Comparison of ENCODE assay signal across 11 mouse cellular contexts in genomic region chr3:145986317-145987001, GRCm38 (mm10). TPM values are rescaled to one million over a fixed set of nuclear protein-coding genes. Genes with fewer than 3 reads are reported as not detected.
DNase-seq lines count a peak whose midpoint lies in the region; ATAC-seq and TF ChIP-seq lines count a peak whose summit lies in the region.
"Had no signal": no experiment of that assay in that cellular context is flagged by ENCODE, and none has a peak within 500 bp of the region (broad histone marks: within the 10 kb centered on the region; RNA-seq: fewer than 3 reads in every experiment).

No protein-coding gene starts in this region.

- H3K27ac ChIP-seq in heart, embryonic 13.5 days (replicated peaks): peak overlapping the region; percentile 100
- no peak overlapping the region for H3K27ac ChIP-seq in embryonic facial prominence, embryonic 12.5 days
- H3K27ac ChIP-seq in lung, postnatal 0 days (ENCODE audit: low read length): peak overlapping the region; percentile 98
- H3K27ac ChIP-seq: midbrain, embryonic 12.5 days had no signal

- no peak for TF ChIP-seq EP300 in lung, postnatal 0 days (IDR thresholded peaks at IDR 0.05)

- ATAC-seq in heart, embryonic 13.5 days (ENCODE audit: extremely low read depth, insufficient number of reproducible peaks, low FRiP score, low TSS enrichment): no peak
- ATAC-seq in embryonic facial prominence, embryonic 12.5 days (ENCODE audit: insufficient number of reproducible peaks, insufficient read depth, low FRiP score, low TSS enrichment): no peak
- ATAC-seq in lung, postnatal 0 days: no peak
- ATAC-seq in megakaryocyte, adult 5-6 weeks (ENCODE audit: poor library complexity, severe bottlenecking): no peak

- H3K9me3 ChIP-seq in heart, embryonic 13.5 days: no peaks in the 10 kb centered on the region; the same call in 1 of the 2 replicates
- H3K9me3 ChIP-seq in embryonic facial prominence, embryonic 12.5 days: no peaks in the 10 kb centered on the region
- no peaks in the 10 kb centered on the region for H3K9me3 ChIP-seq in lung, postnatal 0 days (ENCODE audit: low read length)
- H3K9me3 ChIP-seq: midbrain, embryonic 12.5 days had no signal

- H3K4me3 ChIP-seq in heart, embryonic 13.5 days: peak overlapping the region; percentile 88
- H3K4me3 ChIP-seq in lung, adult 2 months (replicated peaks; ENCODE audit: extremely low read depth, low read depth, low read length): no peak overlapping the region
- H3K4me3 ChIP-seq in embryonic facial prominence, embryonic 12.5 days: peak overlapping the region; percentile 75; the same call in 1 of the 2 replicates
- 0 out of 2 replicates have a peak overlapping the region, but pooled peaks have one; percentile 69 for H3K4me3 ChIP-seq in lung, postnatal 0 days (ENCODE audit: low read depth, low read length)

- intact Hi-C loops in heart, postnatal 25 days (cut with DNase I): loop anchor here (5.0 kb wide), 1 partner anchor 34 kb away; no protein-coding TSS in a partner anchor

- no peak for TF ChIP-seq POLR2A in lung, adult 2 months (IDR thresholded peaks at IDR 0.05; ENCODE audit: borderline replicate concordance, extremely low read depth, low read depth, low read length)

- H3K36me3 ChIP-seq in heart, embryonic 13.5 days: peaks cover 5% of the 10 kb centered on the region; the same call in 1 of the 2 replicates
- no peaks in the 10 kb centered on the region for H3K36me3 ChIP-seq in embryonic facial prominence, embryonic 12.5 days
- no peaks in the 10 kb centered on the region for H3K36me3 ChIP-seq in lung, postnatal 0 days (ENCODE audit: insufficient read depth, low read length)
- H3K36me3 ChIP-seq: midbrain, embryonic 12.5 days had no signal

- 0 out of 2 replicates have a peak, but pooled peaks cover 4% of the 10 kb centered on the region for H3K27me3 ChIP-seq in heart, embryonic 13.5 days (replicated peaks)
- peaks cover 19% of the 10 kb centered on the region for H3K27me3 ChIP-seq in embryonic facial prominence, embryonic 12.5 days
- H3K27me3 ChIP-seq in lung, postnatal 0 days (replicated peaks; ENCODE audit: insufficient read depth, low read length): no peaks in the 10 kb centered on the region

- no peak for DNase-seq in heart, postnatal 25 days (ENCODE audit: low spot score)
- DNase-seq in lung, adult 2 months: peak; percentile 24
- DNase-seq in lung, adult 18-20 months: no peak
- no peak for DNase-seq in lung, postnatal 0 days (ENCODE audit: low spot score)
- DNase-seq in neural tube, embryonic 10.5 days (ENCODE audit: extremely low spot score, low spot score): no peak
- DNase-seq: kidney, adult 2 months; thymus, postnatal 36 days had no signal

- TF ChIP-seq CTCF in lung, adult 2 months (IDR thresholded peaks at IDR 0.05; ENCODE audit: insufficient read depth, low read length): no peak
- no peak for TF ChIP-seq CTCF in lung, postnatal 0 days (IDR thresholded peaks at IDR 0.05)

- H3K4me2 ChIP-seq in heart, embryonic 13.5 days: peak overlapping the region; percentile 81
- 0 out of 2 replicates have a peak overlapping the region, but pooled peaks have one; percentile 85 for H3K4me2 ChIP-seq in embryonic facial prominence, embryonic 12.5 days (replicated peaks)
- peak overlapping the region; percentile 85; the same call in 1 of the 2 replicates for H3K4me2 ChIP-seq in lung, postnatal 0 days (replicated peaks; ENCODE audit: low read depth, low read length)

- WGBS in heart, embryonic 13.5 days: 54% methylated on average over 6 of the region's 6 CpGs
- 52% methylated on average over 6 of the region's 6 CpGs for WGBS in lung, adult 2 months
- 48% methylated on average over 6 of the region's 6 CpGs for WGBS in embryonic facial prominence, embryonic 12.5 days
- 41% methylated on average over 6 of the region's 6 CpGs for WGBS in lung, postnatal 0 days

- peak overlapping the region; percentile 98 for H3K9ac ChIP-seq in heart, embryonic 13.5 days
- no peak overlapping the region for H3K9ac ChIP-seq in embryonic facial prominence, embryonic 12.5 days
- H3K9ac ChIP-seq in lung, postnatal 0 days (replicated peaks; ENCODE audit: low read depth): no peak overlapping the region

- peaks cover 33% of the 10 kb centered on the region for H3K4me1 ChIP-seq in heart, embryonic 13.5 days
- peaks cover 5% of the 10 kb centered on the region for H3K4me1 ChIP-seq in lung, adult 2 months (ENCODE audit: control insufficient read depth, insufficient read depth, low read length)
- peaks cover 18% of the 10 kb centered on the region for H3K4me1 ChIP-seq in embryonic facial prominence, embryonic 12.5 days
- peaks cover 3% of the 10 kb centered on the region; the same call in 1 of the 2 replicates for H3K4me1 ChIP-seq in lung, postnatal 0 days (ENCODE audit: insufficient read depth, low read depth, low read length)

RNA-seq across cellular contexts. Expression of gene Syde2, which starts 1.2 kb away (rescaled TPM):
- polyA plus RNA-seq in heart, embryonic 13.5 days (2015; fragmentation: Nextera tagmentation; extraction: Ambion mirVana): 4.8 and 5.4 TPM in 2 replicates
- 10 to 100 TPM; 18.1 to 21.5 TPM for total RNA-seq in heart, postnatal 25 days (2021)
- 6.6 and 9.0 TPM in 2 replicates for polyA plus RNA-seq in lung, adult 2 months (2012; rRNA removed)
- polyA plus RNA-seq in embryonic facial prominence, embryonic 12.5 days (2016; fragmentation: Nextera tagmentation; extraction: Ambion mirVana): 2.9 and 3.0 TPM in 2 replicates
- polyA plus RNA-seq in lung, postnatal 0 days (2015; fragmentation: Nextera tagmentation; extraction: Ambion mirVana): 2.6 and 3.1 TPM in 2 replicates
- 0.25 and 0.52 TPM in 2 replicates for total RNA-seq in megakaryocyte, adult 5-6 weeks (2015)
- 0.44 and 0.53 TPM in 2 replicates for total RNA-seq in megakaryocyte, adult 5-6 weeks (2017)

RNA-seq across cellular contexts. Expression of gene 2410004B18Rik, which starts 48.6 kb away (rescaled TPM):
- polyA plus RNA-seq in heart, embryonic 13.5 days (2015; fragmentation: Nextera tagmentation; extraction: Ambion mirVana): 35.4 and 44.6 TPM in 2 replicates
- 10 to 100 TPM; 16.8 to 18.1 TPM for total RNA-seq in heart, postnatal 25 days (2021)
- 13.6 and 16.8 TPM in 2 replicates for polyA plus RNA-seq in lung, adult 2 months (2012; rRNA removed)
- polyA plus RNA-seq in embryonic facial prominence, embryonic 12.5 days (2016; fragmentation: Nextera tagmentation; extraction: Ambion mirVana): 50.4 and 54.2 TPM in 2 replicates
- polyA plus RNA-seq in lung, postnatal 0 days (2015; fragmentation: Nextera tagmentation; extraction: Ambion mirVana): 40.2 and 47.6 TPM in 2 replicates
- total RNA-seq in megakaryocyte, adult 5-6 weeks (2015): 33.0 and 47.7 TPM in 2 replicates
- 14.4 and 15.8 TPM in 2 replicates for total RNA-seq in megakaryocyte, adult 5-6 weeks (2017)
